Mouse (Mus musculus): ENCODE measurements around the gene Rfx1. TPM values are rescaled to one million over a fixed set of nuclear protein-coding genes. Genes with fewer than 3 reads are reported as not detected.

The Rfx1 gene
- polyA plus RNA-seq, 1 experiment, result 83.0 TPM

- peaks cover 4% of the 10 kb centered on the region for H3K4me1 ChIP-seq (ENCODE audit: control insufficient read depth, insufficient read depth, low read length)
Measured at GRCm38 (mm10) chr8:84126742-84127141, 60.1 kb downstream of the Rfx1 start.

GRCm38 (mm10) chr8:84127202-84127901 lies 60.7 kb downstream of the Rfx1 start:
- H3K36me3 ChIP-seq (ENCODE audit: control insufficient read depth, insufficient read depth, low read length), result no peaks in the 10 kb centered on the region
- TF ChIP-seq CTCF (IDR thresholded peaks at IDR 0.05; ENCODE audit: control insufficient read depth, insufficient read depth, insufficient replicate concordance, low read depth, low read length) (no peak), POLR2A (IDR thresholded peaks at IDR 0.05; ENCODE audit: control insufficient read depth, low read depth, low read length) (no peak)
- H3K27me3 ChIP-seq (ENCODE audit: control insufficient read depth, insufficient read depth, low read length), result no peaks in the 10 kb centered on the region
- H3K4me1 ChIP-seq (ENCODE audit: control insufficient read depth, insufficient read depth, low read length), result peaks cover 4% of the 10 kb centered on the region
- H3K27ac ChIP-seq (ENCODE audit: control insufficient read depth, insufficient read depth, low read depth, low read length), result no peak overlapping the region
- no peak overlapping the region for H3K4me3 ChIP-seq (ENCODE audit: control insufficient read depth, low read depth, low read length)

More at GRCm38 (mm10) chr8:84126742-84127141, 60.1 kb downstream of the Rfx1 start:
- Histone ChIP-seq H3K4me3 (ENCODE audit: control insufficient read depth, low read depth, low read length) (no peak overlapping the region), H3K27me3 (ENCODE audit: control insufficient read depth, insufficient read depth, low read length) (no peaks in the 10 kb centered on the region), H3K27ac (ENCODE audit: control insufficient read depth, insufficient read depth, low read depth, low read length) (no peak overlapping the region), H3K36me3 (ENCODE audit: control insufficient read depth, insufficient read depth, low read length) (no peaks in the 10 kb centered on the region)
- no peak for TF ChIP-seq CTCF (IDR thresholded peaks at IDR 0.05; ENCODE audit: control insufficient read depth, insufficient read depth, insufficient replicate concordance, low read depth, low read length)
- TF ChIP-seq POLR2A (IDR thresholded peaks at IDR 0.05; ENCODE audit: control insufficient read depth, low read depth, low read length), result no peak

GRCm38 (mm10) chr8:84128277-84128676 lies 61.6 kb downstream of the Rfx1 start:
- TF ChIP-seq CTCF (IDR thresholded peaks at IDR 0.05; ENCODE audit: control insufficient read depth, insufficient read depth, insufficient replicate concordance, low read depth, low read length) (no peak), POLR2A (IDR thresholded peaks at IDR 0.05; ENCODE audit: control insufficient read depth, low read depth, low read length) (no peak)
- H3K27me3 ChIP-seq (ENCODE audit: control insufficient read depth, insufficient read depth, low read length), result no peaks in the 10 kb centered on the region
- H3K36me3 ChIP-seq (ENCODE audit: control insufficient read depth, insufficient read depth, low read length), result no peaks in the 10 kb centered on the region
- H3K4me1 ChIP-seq (ENCODE audit: control insufficient read depth, insufficient read depth, low read length), result peaks cover 4% of the 10 kb centered on the region
- H3K4me3 ChIP-seq (ENCODE audit: control insufficient read depth, low read depth, low read length), result peak overlapping the region; percentile 48
- no peak overlapping the region for H3K27ac ChIP-seq (ENCODE audit: control insufficient read depth, insufficient read depth, low read depth, low read length)

- no peaks in the 10 kb centered on the region for H3K27me3 ChIP-seq (ENCODE audit: control insufficient read depth, insufficient read depth, low read length)
- TF ChIP-seq POLR2A (IDR thresholded peaks at IDR 0.05; ENCODE audit: control insufficient read depth, low read depth, low read length), result no peak
- H3K4me3 ChIP-seq (ENCODE audit: control insufficient read depth, low read depth, low read length), result no peak overlapping the region
- H3K4me1 ChIP-seq (ENCODE audit: control insufficient read depth, insufficient read depth, low read length), result peaks cover 4% of the 10 kb centered on the region
- H3K27ac ChIP-seq (ENCODE audit: control insufficient read depth, insufficient read depth, low read depth, low read length), result no peak overlapping the region
- H3K36me3 ChIP-seq (ENCODE audit: control insufficient read depth, insufficient read depth, low read length), result no peaks in the 10 kb centered on the region; the same call in 1 of the 2 replicates
Measured at GRCm38 (mm10) chr8:84130806-84131205, 64.2 kb downstream of the Rfx1 start.

GRCm38 (mm10) chr8:84132225-84132624 lies 65.6 kb downstream of the Rfx1 start:
- Histone ChIP-seq H3K4me1 (ENCODE audit: control insufficient read depth, insufficient read depth, low read length) (peaks cover 4% of the 10 kb centered on the region), H3K27ac (ENCODE audit: control insufficient read depth, insufficient read depth, low read depth, low read length) (no peak overlapping the region), H3K36me3 (ENCODE audit: control insufficient read depth, insufficient read depth, low read length) (no peaks in the 10 kb centered on the region; the same call in 1 of the 2 replicates), H3K27me3 (ENCODE audit: control insufficient read depth, insufficient read depth, low read length) (no peaks in the 10 kb centered on the region), H3K4me3 (ENCODE audit: control insufficient read depth, low read depth, low read length) (no peak overlapping the region)
- TF ChIP-seq POLR2A (IDR thresholded peaks at IDR 0.05; ENCODE audit: control insufficient read depth, low read depth, low read length) (no peak), CTCF (IDR thresholded peaks at IDR 0.05; ENCODE audit: control insufficient read depth, insufficient read depth, insufficient replicate concordance, low read depth, low read length) (no peak)

GRCm38 (mm10) chr8:84137848-84138247 lies 71.2 kb downstream of the Rfx1 start:
- H3K4me3 ChIP-seq (ENCODE audit: control insufficient read depth, low read depth, low read length), result no peak overlapping the region

GRCm38 (mm10) chr8:84140838-84141237 lies 74.2 kb downstream of the Rfx1 start:
- no peak overlapping the region for H3K27ac ChIP-seq (ENCODE audit: control insufficient read depth, insufficient read depth, low read depth, low read length)
- H3K27me3 ChIP-seq (ENCODE audit: control insufficient read depth, insufficient read depth, low read length), result no peaks in the 10 kb centered on the region
- H3K4me3 ChIP-seq (ENCODE audit: control insufficient read depth, low read depth, low read length), result no peak overlapping the region
- no peaks in the 10 kb centered on the region; the same call in 1 of the 2 replicates for H3K36me3 ChIP-seq (ENCODE audit: control insufficient read depth, insufficient read depth, low read length)
- TF ChIP-seq POLR2A (IDR thresholded peaks at IDR 0.05; ENCODE audit: control insufficient read depth, low read depth, low read length) (no peak), CTCF (IDR thresholded peaks at IDR 0.05; ENCODE audit: control insufficient read depth, insufficient read depth, insufficient replicate concordance, low read depth, low read length) (no peak)
- H3K4me1 ChIP-seq (ENCODE audit: control insufficient read depth, insufficient read depth, low read length), result no peaks in the 10 kb centered on the region

More at GRCm38 (mm10) chr8:84137848-84138247, 71.2 kb downstream of the Rfx1 start:
- Histone ChIP-seq H3K4me1 (ENCODE audit: control insufficient read depth, insufficient read depth, low read length) (no peaks in the 10 kb centered on the region), H3K36me3 (ENCODE audit: control insufficient read depth, insufficient read depth, low read length) (no peaks in the 10 kb centered on the region; the same call in 1 of the 2 replicates), H3K27ac (ENCODE audit: control insufficient read depth, insufficient read depth, low read depth, low read length) (no peak overlapping the region), H3K27me3 (ENCODE audit: control insufficient read depth, insufficient read depth, low read length) (no peaks in the 10 kb centered on the region)
- TF ChIP-seq POLR2A (IDR thresholded peaks at IDR 0.05; ENCODE audit: control insufficient read depth, low read depth, low read length) (no peak), CTCF (IDR thresholded peaks at IDR 0.05; ENCODE audit: control insufficient read depth, insufficient read depth, insufficient replicate concordance, low read depth, low read length) (no peak)

Measured in testis, adult 2 months (tissue).